Mouse (Mus musculus): ENCODE results near the gene Cd1d1. TPM values are rescaled to one million over a fixed set of nuclear protein-coding genes. Genes with fewer than 3 reads are reported as not detected.

Cd1d1 gene
- polyA plus RNA-seq, 1 experiment from 2014 or later, result 30.5 TPM

DNA sequence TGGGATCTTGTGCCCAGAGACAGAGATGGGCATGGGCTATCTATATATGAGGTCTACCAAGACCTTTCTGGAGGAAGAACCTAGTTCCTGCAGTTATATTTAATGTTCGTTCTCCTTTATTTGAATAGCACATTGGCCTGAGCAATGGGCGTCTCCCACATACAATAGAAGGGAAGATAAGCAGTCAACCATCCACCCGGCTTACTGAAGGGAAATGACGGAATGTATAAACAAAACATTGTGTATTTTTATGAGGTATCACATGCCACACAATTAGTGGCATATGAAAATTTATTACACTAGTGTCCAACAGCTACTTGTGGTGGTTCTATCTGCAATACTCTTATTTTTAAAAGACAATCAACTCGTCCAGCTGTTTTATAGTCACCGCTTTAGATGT is 15.9 kb downstream of the Cd1d1 start:
- 69% methylated on average over 6 of the region's 6 CpGs for WGBS
- H3K9me3 ChIP-seq (ENCODE audit: control insufficient read depth, low read length), result no peaks in the 10 kb centered on the region
- H3K4me3 ChIP-seq (ENCODE audit: low read length), result no peak overlapping the region
- H3K9ac ChIP-seq (ENCODE audit: low read depth, low read length), result no peak overlapping the region
- H3K27ac ChIP-seq (ENCODE audit: low read length), result no peak overlapping the region
- no peak for ATAC-seq
- no peaks in the 10 kb centered on the region for H3K27me3 ChIP-seq (replicated peaks; ENCODE audit: control insufficient read depth, insufficient read depth, low read length)
- H3K4me2 ChIP-seq (ENCODE audit: low read depth, low read length), result no peak overlapping the region
- no peaks in the 10 kb centered on the region for H3K4me1 ChIP-seq (ENCODE audit: control insufficient read depth, insufficient read depth, low read length)
- H3K36me3 ChIP-seq (ENCODE audit: control insufficient read depth, insufficient read depth, low read length), result no peaks in the 10 kb centered on the region

GRCm38 (mm10) chr3:86976546-86976945 is 22.7 kb downstream of the Cd1d1 start:
- no peaks in the 10 kb centered on the region for H3K36me3 ChIP-seq (ENCODE audit: control insufficient read depth, insufficient read depth, low read length)
- no peaks in the 10 kb centered on the region for H3K4me1 ChIP-seq (ENCODE audit: control insufficient read depth, insufficient read depth, low read length)
- no peak overlapping the region for H3K4me3 ChIP-seq (ENCODE audit: low read length)
- no peaks in the 10 kb centered on the region for H3K27me3 ChIP-seq (replicated peaks; ENCODE audit: control insufficient read depth, insufficient read depth, low read length)
- no peak overlapping the region for H3K27ac ChIP-seq (ENCODE audit: low read length)
- H3K9ac ChIP-seq (ENCODE audit: low read depth, low read length), result no peak overlapping the region
- 13% methylated on average over 8 of the region's 8 CpGs for WGBS
- no peaks in the 10 kb centered on the region for H3K9me3 ChIP-seq (ENCODE audit: control insufficient read depth, low read length)
- H3K4me2 ChIP-seq (ENCODE audit: low read depth, low read length), result no peak overlapping the region
- no peak for ATAC-seq

DNA sequence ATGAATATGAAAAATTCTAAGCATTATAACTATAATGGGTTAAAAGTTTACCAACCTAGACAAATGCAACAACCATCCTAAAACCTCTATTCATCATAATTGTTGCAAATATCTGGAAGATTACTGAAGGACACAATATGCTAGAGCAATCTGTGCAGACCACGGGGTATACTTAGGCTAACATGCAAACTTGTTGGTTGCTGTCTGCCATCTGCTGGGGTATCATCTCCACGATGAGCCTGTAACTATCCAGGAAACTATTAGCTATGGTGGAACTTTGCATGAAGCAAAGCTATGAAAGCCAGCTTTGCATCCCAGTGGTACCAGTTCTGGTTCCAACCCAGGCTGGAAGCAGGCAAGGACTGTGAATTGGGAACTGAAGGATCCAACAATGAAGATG is 24.1 kb downstream of the Cd1d1 start:
- 65% methylated on average over 2 of the region's 2 CpGs for WGBS
- H3K27ac ChIP-seq (ENCODE audit: low read length), result no peak overlapping the region
- no peak overlapping the region for H3K4me2 ChIP-seq (ENCODE audit: low read depth, low read length)
- H3K9ac ChIP-seq (ENCODE audit: low read depth, low read length), result no peak overlapping the region
- no peaks in the 10 kb centered on the region for H3K4me1 ChIP-seq (ENCODE audit: control insufficient read depth, insufficient read depth, low read length)
- no peak for ATAC-seq
- H3K4me3 ChIP-seq (ENCODE audit: low read length), result no peak overlapping the region
- H3K36me3 ChIP-seq (ENCODE audit: control insufficient read depth, insufficient read depth, low read length), result no peaks in the 10 kb centered on the region
- H3K9me3 ChIP-seq (ENCODE audit: control insufficient read depth, low read length), result no peaks in the 10 kb centered on the region
- no peaks in the 10 kb centered on the region for H3K27me3 ChIP-seq (replicated peaks; ENCODE audit: control insufficient read depth, insufficient read depth, low read length)

GRCm38 (mm10) chr3:86962665-86963435 is 36.4 kb downstream of the Cd1d1 start:
- no peaks in the 10 kb centered on the region for H3K27me3 ChIP-seq (replicated peaks; ENCODE audit: control insufficient read depth, insufficient read depth, low read length)
- H3K4me1 ChIP-seq (ENCODE audit: control insufficient read depth, insufficient read depth, low read length), result no peaks in the 10 kb centered on the region
- no peak overlapping the region for H3K9ac ChIP-seq (ENCODE audit: low read depth, low read length)
- no peak overlapping the region for H3K4me3 ChIP-seq (ENCODE audit: low read length)
- ATAC-seq, result no peak
- no peak overlapping the region for H3K27ac ChIP-seq (ENCODE audit: low read length)
- no peak overlapping the region for H3K4me2 ChIP-seq (ENCODE audit: low read depth, low read length)
- H3K36me3 ChIP-seq (ENCODE audit: control insufficient read depth, insufficient read depth, low read length), result no peaks in the 10 kb centered on the region
- 86% methylated on average over 17 of the region's 17 CpGs for WGBS
- H3K9me3 ChIP-seq (ENCODE audit: control insufficient read depth, low read length), result no peaks in the 10 kb centered on the region

DNA sequence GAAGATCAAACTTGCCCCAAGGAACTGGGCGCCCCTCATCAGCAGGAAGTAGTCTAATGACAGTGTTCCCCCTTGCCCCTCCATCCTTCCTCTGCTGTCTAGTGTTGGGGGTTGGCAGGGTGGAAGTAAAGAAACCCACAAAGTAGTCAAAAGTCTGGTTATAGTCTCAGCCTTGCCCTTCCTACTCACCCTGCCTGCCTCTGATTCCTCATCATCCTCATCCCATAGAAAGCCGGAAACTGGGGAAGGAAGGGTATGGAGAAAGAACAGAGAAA is 37.9 kb downstream of the Cd1d1 start:
- no peaks in the 10 kb centered on the region for H3K36me3 ChIP-seq (ENCODE audit: control insufficient read depth, insufficient read depth, low read length)

GRCm38 (mm10) chr3:86960656-86961394 is 38.4 kb downstream of the Cd1d1 start:
- no peak overlapping the region for H3K9ac ChIP-seq (ENCODE audit: low read depth, low read length)
- H3K4me2 ChIP-seq (ENCODE audit: low read depth, low read length), result no peak overlapping the region
- H3K27ac ChIP-seq (ENCODE audit: low read length), result no peak overlapping the region
- no peak for ATAC-seq
- no peak overlapping the region for H3K4me3 ChIP-seq (ENCODE audit: low read length)
- H3K27me3 ChIP-seq (replicated peaks; ENCODE audit: control insufficient read depth, insufficient read depth, low read length), result no peaks in the 10 kb centered on the region
- no peaks in the 10 kb centered on the region for H3K4me1 ChIP-seq (ENCODE audit: control insufficient read depth, insufficient read depth, low read length)
- WGBS, result 84% methylated on average over 17 of the region's 17 CpGs
- H3K9me3 ChIP-seq (ENCODE audit: control insufficient read depth, low read length), result no peaks in the 10 kb centered on the region
- H3K36me3 ChIP-seq (ENCODE audit: control insufficient read depth, insufficient read depth, low read length), result no peaks in the 10 kb centered on the region

More for the DNA sequence above, 37.9 kb downstream of the Cd1d1 start:
- H3K9ac ChIP-seq (ENCODE audit: low read depth, low read length), result no peak overlapping the region
- H3K27ac ChIP-seq (ENCODE audit: low read length), result no peak overlapping the region
- no peak for ATAC-seq
- H3K27me3 ChIP-seq (replicated peaks; ENCODE audit: control insufficient read depth, insufficient read depth, low read length), result no peaks in the 10 kb centered on the region
- H3K4me3 ChIP-seq (ENCODE audit: low read length), result no peak overlapping the region
- WGBS, result 81% methylated on average over 2 of the region's 2 CpGs
- no peaks in the 10 kb centered on the region for H3K4me1 ChIP-seq (ENCODE audit: control insufficient read depth, insufficient read depth, low read length)
- no peak overlapping the region for H3K4me2 ChIP-seq (ENCODE audit: low read depth, low read length)
- no peaks in the 10 kb centered on the region for H3K9me3 ChIP-seq (ENCODE audit: control insufficient read depth, low read length)

DNA sequence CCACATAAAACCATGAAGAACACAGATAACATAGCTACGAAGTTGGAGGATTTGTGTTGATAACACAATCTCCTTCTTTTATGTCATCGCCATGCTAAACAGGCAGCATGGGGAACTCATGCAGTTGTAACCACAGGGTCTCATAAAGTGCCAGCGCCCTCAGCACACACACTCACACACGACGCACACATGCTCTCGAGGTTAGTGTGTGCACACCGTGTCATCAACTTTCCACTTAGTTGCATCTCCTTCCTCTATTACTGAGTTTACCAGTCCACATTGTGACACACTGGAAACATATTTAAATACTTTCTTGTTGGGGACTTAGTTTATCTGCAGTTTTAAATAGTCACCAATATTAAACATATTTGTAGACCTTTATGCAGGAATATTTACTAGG is 40.2 kb downstream of the Cd1d1 start:
- no peak for ATAC-seq
- Histone ChIP-seq H3K9ac (ENCODE audit: low read depth, low read length) (no peak overlapping the region), H3K36me3 (ENCODE audit: control insufficient read depth, insufficient read depth, low read length) (no peaks in the 10 kb centered on the region), H3K27me3 (replicated peaks; ENCODE audit: control insufficient read depth, insufficient read depth, low read length) (no peaks in the 10 kb centered on the region), H3K4me1 (ENCODE audit: control insufficient read depth, insufficient read depth, low read length) (no peaks in the 10 kb centered on the region), H3K4me2 (ENCODE audit: low read depth, low read length) (no peak overlapping the region), H3K27ac (ENCODE audit: low read length) (no peak overlapping the region), H3K9me3 (ENCODE audit: control insufficient read depth, low read length) (no peaks in the 10 kb centered on the region), H3K4me3 (ENCODE audit: low read length) (no peak overlapping the region)
- 84% methylated on average over 7 of the region's 7 CpGs for WGBS

GRCm38 (mm10) chr3:86955376-86955775 is 43.9 kb downstream of the Cd1d1 start:
- no peak for ATAC-seq
- no peak overlapping the region for H3K4me3 ChIP-seq (ENCODE audit: low read length)
- no peaks in the 10 kb centered on the region for H3K4me1 ChIP-seq (ENCODE audit: control insufficient read depth, insufficient read depth, low read length)
- H3K9ac ChIP-seq (ENCODE audit: low read depth, low read length), result no peak overlapping the region
- H3K4me2 ChIP-seq (ENCODE audit: low read depth, low read length), result no peak overlapping the region
- H3K9me3 ChIP-seq (ENCODE audit: control insufficient read depth, low read length), result peaks cover 3% of the 10 kb centered on the region; the same call in 1 of the 2 replicates
- no peaks in the 10 kb centered on the region for H3K27me3 ChIP-seq (replicated peaks; ENCODE audit: control insufficient read depth, insufficient read depth, low read length)
- no peak overlapping the region for H3K27ac ChIP-seq (ENCODE audit: low read length)
- 21% methylated on average over 4 of the region's 4 CpGs for WGBS
- no peaks in the 10 kb centered on the region for H3K36me3 ChIP-seq (ENCODE audit: control insufficient read depth, insufficient read depth, low read length)

DNA sequence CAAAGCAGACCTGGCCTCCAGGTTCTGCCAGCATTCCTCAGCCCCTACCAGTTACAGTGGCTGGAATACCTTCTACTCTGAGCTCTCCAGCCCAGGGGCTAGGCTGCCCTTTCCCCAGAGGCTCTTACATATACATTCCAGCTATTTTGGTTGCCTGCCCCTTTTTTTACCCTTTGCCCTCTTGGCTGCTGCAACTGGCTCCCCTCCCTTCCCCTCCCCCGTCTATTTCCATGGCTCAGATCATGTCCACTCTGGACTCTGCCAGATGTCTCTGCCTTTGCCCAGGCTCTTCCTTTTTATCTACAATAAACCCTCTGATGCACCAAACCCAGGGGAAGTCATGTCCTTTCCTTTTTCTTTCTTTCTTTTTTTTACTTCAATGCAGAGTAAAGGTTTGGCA is 44.7 kb downstream of the Cd1d1 start:
- Histone ChIP-seq H3K9me3 (ENCODE audit: control insufficient read depth, low read length) (peaks cover 3% of the 10 kb centered on the region; the same call in 1 of the 2 replicates), H3K4me3 (ENCODE audit: low read length) (no peak overlapping the region), H3K9ac (ENCODE audit: low read depth, low read length) (no peak overlapping the region), H3K36me3 (ENCODE audit: control insufficient read depth, insufficient read depth, low read length) (no peaks in the 10 kb centered on the region), H3K4me2 (ENCODE audit: low read depth, low read length) (no peak overlapping the region), H3K4me1 (ENCODE audit: control insufficient read depth, insufficient read depth, low read length) (no peaks in the 10 kb centered on the region), H3K27ac (ENCODE audit: low read length) (no peak overlapping the region), H3K27me3 (replicated peaks; ENCODE audit: control insufficient read depth, insufficient read depth, low read length) (no peaks in the 10 kb centered on the region)
- no peak for ATAC-seq
- WGBS, result 40% methylated on average over 1 of the region's 1 CpGs

Measured in intestine, embryonic 16.5 days (tissue).